Mouse (Mus musculus): Measurements from ENCODE around the gene Hdac9. TPM values are rescaled to one million over a fixed set of nuclear protein-coding genes. Genes with fewer than 3 reads are reported as not detected.

The Hdac9 gene
- total RNA-seq, 2 experiments from 2014 or later: 53.9 to 60.0 TPM

DNA sequence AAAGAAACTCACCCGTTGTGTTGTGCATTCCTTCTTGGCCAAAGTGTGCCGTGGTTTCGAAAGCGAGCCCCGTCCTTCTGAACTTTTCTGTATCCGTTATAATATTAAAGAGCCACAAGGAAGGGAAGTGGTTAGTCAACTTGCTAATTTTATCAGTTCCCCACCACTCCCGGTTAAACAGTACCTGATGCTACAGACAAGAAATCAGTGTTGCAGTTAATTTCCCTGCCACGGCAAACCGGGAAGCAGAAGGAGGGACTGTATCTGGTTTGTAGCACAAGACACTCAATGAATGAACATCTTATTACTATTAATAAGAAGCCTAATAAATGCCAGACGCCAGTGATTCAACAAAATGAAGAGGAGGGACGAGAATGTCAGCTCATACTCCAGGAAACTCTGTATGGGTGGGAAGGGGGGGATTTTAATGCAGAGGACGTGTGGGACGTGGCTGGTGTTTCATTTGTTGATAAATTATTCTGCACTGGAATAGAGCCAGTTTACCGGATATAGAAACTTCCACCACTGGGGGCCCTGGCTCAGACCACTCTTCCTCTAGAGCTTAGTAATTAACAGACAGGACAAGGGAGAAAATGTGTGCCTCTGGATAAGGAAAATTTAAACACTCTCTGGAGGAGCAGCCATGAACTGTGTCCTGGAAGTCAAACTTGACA lies 202.5 kb downstream of the Hdac9 start:
- no peak for DNase-seq (ENCODE audit: low spot score in 2 of 2)

GRCm38 (mm10) chr12:34697981-34698380 lies 218.9 kb downstream of the Hdac9 start:
- DNase-seq (ENCODE audit: low spot score in 2 of 2): no peak

GRCm38 (mm10) chr12:34696736-34697135 lies 220.2 kb downstream of the Hdac9 start:
- no peak for DNase-seq (ENCODE audit: low spot score in 2 of 2)

- DNase-seq (ENCODE audit: low spot score in 2 of 2): no peak
Observed at GRCm38 (mm10) chr12:34688941-34689340, 228.0 kb downstream of the Hdac9 start.

DNA sequence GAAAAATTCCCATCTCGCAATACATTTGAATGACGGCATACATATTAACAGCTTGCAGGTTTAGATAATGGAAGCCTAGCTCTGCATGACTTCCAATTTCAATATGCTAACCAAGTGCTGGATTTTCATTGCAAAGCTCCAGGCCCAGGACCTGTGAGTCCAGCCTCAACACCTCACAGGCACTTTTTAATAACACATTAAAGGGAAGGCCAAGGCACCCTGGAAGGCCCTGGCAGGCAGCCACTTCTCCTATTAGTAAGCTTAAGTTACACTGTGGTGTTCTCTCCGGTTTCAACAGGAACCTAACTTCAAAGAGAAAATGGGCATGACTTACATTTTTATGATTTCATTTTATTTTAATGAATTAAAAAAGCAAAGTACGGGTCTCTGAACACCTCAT lies 233.5 kb downstream of the Hdac9 start:
- DNase-seq (ENCODE audit: low spot score in 2 of 2): no peak

DNA sequence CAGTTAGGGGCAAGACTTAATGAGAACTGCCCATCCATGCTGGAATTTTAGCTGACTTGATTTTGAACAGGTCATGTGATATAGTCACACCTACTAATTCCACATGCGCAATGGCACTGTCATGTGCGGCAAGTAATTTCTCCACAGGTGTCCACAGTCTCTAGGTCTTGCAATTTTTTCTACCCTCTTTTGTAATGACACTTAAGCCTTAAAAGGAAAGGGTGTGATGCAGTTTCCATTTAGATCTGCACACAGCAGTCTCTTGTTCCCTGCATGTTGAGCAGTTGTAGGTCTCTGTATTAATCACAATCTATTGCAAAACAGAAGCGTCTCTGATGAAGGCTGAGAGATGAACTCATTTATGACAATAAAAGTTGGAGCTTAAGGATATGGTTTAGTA lies 234.2 kb downstream of the Hdac9 start:
- DNase-seq (ENCODE audit: low spot score in 2 of 2): no peak

DNA sequence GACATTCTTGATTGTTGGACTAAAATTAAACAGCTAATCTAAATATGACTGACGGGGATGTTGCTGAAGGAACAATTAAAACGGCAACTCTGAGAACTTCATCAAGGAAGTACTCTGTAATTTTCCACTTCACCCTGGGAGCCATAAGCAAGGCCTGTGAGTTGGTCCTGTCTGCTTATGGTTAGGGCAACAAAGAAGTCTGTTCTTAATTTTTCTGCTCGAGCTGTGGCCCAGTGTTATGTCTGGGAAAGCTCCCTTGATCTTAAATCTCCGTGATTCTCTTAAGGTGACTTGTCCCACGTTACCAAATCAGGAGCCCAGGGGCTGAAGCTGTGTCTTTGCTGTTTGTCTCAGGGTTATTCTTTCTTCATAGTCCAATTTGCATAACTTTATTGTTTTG lies 236.3 kb downstream of the Hdac9 start:
- DNase-seq (ENCODE audit: low spot score in 2 of 2): no peak

- no peak for DNase-seq (ENCODE audit: low spot score in 2 of 2)
Observed at GRCm38 (mm10) chr12:34677110-34677509, 239.8 kb downstream of the Hdac9 start.

DNA sequence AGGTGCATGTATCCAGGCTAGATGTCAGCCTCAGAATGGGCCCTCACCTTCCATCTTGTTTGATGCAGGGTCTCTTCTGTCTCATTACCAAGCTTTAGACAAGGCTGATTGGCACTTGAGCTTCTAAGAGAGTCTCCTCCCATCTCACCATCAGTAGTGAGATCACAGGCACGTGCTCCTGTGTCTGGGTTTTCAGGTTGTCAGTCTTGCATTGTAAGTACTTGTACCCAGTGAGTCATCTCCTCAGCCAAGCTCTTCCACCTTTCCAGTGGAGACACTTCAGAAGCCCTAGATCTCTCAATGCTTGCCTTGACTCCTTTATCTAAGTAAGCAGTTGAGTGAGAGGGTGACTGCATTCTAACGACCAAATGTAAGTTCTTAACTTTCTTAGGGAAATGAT lies 242.7 kb downstream of the Hdac9 start:
- no peak for DNase-seq (ENCODE audit: low spot score in 2 of 2)

DNA sequence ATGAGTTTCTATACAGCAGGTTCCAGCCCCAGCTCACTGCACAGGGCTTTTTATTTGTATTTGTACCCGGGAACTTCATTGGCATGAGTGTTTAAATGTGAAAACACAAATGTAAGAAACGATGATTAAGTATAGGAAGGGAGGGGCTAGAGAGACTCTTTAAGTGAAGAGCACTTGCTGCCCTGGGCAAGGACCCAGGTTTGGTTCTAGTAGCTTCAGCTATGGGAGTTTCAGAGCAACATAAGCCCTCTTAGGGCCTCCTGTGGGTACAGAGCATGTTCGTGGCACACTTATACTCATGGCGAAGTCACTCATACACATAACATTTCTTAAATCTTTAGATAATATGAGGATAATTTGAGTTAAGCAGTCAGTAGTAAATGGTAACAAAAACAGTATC lies 243.4 kb downstream of the Hdac9 start:
- no peak for DNase-seq (ENCODE audit: low spot score in 2 of 2)

DNA sequence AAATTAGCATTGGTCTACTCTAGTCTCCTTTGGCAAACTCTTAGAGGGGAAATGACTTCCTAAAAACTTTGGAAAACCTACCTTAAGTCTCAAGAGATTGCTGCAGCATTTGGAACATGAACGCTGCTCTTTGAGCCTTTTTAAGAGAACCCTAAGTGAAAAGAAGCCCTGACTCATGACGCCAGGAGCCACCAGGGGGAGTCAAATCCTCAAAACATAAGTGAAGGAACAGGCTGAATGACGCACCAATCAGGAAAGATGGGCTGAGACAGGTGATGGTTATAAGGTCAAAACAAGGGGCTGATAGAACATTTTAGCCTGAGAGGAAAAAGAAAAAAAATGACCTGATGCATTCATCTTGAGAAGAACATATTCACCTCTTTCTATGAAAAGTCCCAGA lies 252.1 kb downstream of the Hdac9 start:
- DNase-seq (ENCODE audit: low spot score in 2 of 2): peak; percentile 84 to 87

GRCm38 (mm10) chr12:34661378-34661777 lies 255.5 kb downstream of the Hdac9 start:
- no peak for DNase-seq (ENCODE audit: low spot score in 2 of 2)

DNA sequence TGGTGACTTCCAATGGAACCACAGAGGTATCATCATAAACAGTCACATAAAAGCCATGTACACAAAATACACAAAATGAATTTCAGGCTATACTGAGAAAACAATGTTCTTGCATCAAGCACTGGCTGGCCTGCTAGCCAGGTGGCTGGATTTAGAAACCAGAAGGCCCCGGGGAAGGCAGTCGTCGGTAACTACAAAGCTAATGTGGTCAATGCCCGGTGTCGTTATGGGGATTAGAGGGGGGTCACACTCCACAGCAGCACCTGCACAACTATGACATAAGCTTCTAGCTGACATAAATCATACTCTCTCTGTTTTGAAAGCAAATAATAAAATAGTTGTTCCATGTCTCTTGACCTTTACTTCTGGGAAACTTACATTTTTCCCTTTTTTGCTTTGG lies 256.9 kb downstream of the Hdac9 start:
- DNase-seq (ENCODE audit: low spot score in 2 of 2): no peak

DNA sequence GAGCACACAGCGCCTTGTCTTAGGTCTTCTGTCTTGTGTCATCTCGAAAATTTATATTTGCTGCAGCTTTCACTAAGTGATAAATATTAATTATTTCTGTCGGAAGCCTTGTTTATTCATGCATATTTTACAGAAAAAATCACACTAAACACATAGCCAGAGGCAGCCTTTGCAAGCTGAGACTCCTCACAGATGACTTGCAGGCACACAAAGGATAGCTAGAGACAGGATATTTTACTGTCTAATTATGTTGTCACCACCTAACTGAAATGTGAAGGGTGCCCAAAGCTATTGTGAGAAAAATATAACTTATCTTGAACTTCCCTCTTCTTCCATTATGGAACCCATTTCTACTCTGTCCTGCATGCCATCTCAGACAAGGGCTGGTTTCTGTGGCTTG lies 258.3 kb downstream of the Hdac9 start:
- DNase-seq (ENCODE audit: low spot score in 2 of 2): no peak

DNA sequence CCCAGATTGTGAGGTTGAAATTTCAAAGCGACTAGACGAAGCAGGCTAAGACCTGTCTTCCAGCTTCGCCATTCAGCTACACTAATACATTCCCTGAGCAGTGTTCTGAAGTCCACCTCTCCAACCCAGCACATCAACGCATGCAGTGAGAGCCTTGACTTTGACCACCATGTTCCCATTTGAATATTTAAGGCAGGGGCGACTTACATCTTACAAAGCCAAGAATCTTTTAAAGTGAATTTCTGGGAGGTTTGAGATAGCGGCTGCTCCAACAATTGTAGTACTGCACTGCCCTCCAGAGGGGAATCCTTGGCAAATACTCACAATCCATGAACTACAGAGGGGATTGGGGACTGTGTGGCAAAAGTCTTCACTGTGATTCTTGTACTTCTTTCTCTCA lies 258.8 kb downstream of the Hdac9 start:
- peak; percentile 55 to 71 for DNase-seq (ENCODE audit: low spot score in 2 of 2)

DNA sequence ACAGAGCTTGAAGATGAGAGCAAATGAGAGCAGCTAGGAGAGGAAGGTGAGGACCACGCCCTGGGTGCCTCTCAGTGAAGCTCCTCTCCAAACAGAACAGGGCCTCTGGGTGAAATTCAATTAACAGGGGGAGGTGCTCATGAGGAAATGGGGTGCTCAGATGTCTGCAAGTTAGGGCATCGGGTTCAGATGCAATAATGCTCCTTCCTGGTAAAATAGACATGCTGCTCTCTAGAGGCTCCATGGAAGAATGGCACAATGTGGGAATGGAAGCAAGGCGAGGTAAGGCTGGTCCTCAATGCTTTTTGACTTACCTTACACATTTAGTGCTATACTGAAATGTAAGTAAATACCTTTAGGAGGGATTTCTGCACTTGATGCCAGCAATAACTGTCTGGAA lies 263.3 kb downstream of the Hdac9 start:
- DNase-seq (ENCODE audit: low spot score in 2 of 2): no peak

DNA sequence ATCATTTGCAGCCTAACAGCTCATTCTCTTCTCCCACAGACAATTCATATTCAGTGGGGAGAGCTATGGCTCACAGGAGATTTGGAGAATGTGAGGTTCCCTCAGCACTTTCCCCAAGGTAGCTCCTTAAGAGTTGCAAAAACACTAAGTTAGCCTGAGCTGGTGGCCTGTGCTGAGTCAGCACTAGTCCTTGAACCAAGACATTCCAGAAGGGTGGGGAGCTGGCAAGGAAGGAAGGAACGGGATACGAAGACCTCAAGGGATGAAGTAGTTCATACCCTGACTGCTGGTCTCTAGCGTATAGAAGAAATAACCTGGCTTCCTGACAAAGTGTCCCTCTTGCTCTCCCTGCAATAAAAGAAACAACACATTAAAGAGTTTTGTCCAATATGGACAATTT lies 268.1 kb downstream of the Hdac9 start:
- DNase-seq (ENCODE audit: low spot score in 2 of 2): no peak

- DNase-seq (ENCODE audit: low spot score in 2 of 2): no peak
Observed at GRCm38 (mm10) chr12:34641705-34642259, 275.1 kb downstream of the Hdac9 start.

GRCm38 (mm10) chr12:34637238-34638124 lies 279.4 kb downstream of the Hdac9 start:
- no peak for DNase-seq (ENCODE audit: low spot score in 2 of 2)

DNA sequence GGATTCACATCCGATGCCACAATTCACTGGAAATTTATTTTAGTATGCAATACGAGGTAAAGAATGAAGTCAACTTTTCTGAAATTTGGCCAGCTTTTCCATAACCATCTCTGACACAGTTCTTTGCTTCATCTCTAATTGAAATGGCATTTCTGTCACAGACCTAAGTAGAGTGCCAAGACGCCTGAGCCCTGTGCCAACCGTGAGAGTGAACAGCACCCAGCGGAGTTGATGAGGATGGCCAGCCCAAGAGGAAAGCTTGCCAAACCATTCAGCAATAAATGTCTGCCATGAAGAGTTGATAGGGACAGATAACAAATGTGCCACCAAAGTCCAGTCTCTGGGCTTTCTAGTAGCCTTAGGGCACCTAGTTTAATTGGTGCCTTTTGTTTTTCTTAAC lies 297.8 kb downstream of the Hdac9 start:
- no peak for DNase-seq (ENCODE audit: low spot score in 2 of 2)

DNA sequence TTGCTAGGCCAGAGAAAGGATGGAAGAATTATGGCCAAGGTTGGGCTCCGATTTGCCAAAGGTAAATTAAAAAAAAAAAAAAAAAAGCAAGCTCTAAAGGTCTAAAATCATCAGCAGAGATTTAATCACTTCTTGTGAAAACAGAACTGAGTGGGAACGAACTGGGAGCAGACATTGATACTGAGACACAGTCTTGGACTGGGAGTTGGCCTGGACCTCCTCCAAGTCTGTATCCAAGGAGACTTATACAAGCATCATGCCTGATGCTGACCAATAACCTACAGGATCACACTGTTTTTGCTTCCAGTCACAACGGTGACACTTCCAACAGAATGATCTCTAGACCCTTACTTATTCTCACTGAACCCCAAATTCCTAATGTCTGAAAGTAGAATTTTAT lies 298.6 kb downstream of the Hdac9 start:
- no peak for DNase-seq (ENCODE audit: low spot score in 2 of 2)

DNA sequence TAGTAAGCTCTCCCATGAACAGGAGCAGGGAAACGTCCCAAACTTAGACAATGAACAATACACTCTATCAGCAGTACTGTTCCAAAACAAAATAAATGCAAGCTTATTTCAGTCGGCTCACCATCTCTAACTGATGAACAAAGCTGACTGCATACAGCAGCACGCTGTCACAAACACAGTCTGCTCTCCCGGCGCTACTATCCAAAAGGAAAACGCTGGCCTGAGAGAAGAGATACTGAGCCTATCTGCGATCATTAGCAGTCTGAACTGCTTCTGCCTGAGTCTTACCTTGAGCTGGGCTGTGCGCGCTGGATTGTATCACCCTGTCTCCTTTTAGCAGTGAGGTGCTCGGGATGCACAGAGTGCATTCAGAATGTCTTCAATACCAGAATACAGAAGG lies 299.1 kb downstream of the Hdac9 start:
- DNase-seq (ENCODE audit: low spot score in 2 of 2): no peak

Measured in layer of hippocampus, postnatal 10 days (tissue).